Mouse (Mus musculus): Measurements from ENCODE around the gene D930007J09Rik.

DNA sequence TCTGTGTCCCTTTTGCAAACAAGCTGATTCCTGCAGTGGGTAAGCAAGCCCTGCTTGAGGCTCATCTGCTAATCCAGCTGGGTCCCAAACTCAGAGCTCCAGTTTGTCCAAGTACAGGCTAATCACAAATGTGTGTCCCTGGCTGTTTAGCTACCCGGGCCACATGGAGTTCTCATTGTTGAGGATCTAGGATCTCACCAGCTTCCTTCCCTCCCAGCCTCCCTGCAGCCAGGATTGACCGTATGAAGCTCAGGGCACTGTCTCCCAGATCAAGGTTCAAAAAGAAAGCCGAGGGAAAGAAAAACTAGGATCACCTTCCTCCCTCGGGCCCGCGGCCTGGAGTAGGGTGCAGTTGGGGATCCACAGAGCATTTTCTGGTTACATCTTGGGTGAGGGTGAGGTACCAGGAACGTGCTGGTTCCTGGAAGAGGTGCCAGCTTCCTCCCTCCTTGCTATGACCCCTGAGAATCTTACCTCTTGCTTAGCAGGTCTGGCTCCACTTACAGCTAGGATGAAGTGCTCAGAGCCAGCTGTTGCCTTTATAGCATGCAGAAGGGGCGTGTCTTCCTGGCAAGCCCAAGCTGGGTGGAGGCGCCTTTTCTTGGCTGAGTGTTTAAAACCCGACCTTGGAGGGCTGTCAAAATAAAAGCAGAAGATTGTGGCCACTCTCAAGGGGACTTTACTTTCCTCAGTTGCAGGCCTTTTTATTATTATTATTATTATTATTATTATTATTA is 48.2 kb upstream of the D930007J09Rik start, which contains the start of gene Serpinb1a:
- TF ChIP-seq POLR2A (IDR thresholded peaks at IDR 0.05; ENCODE audit: extremely low read depth, insufficient read depth, low read length) (no peak), CTCF (IDR thresholded peaks at IDR 0.05; ENCODE audit: low read depth, low read length) (no peak)
